ENCODE assay signal across 22 mouse cellular contexts in genomic region chr2:6312764-6313163, GRCm38 (mm10). TPM values are rescaled to one million over a fixed set of nuclear protein-coding genes. Genes with fewer than 3 reads are reported as not detected.
DNase-seq lines count a peak whose midpoint lies in the region; ATAC-seq and TF ChIP-seq lines count a peak whose summit lies in the region.
"Had no signal": no experiment of that assay in that cellular context is flagged by ENCODE, and none has a peak within 500 bp of the region (broad histone marks: within the 10 kb centered on the region; RNA-seq: fewer than 3 reads in every experiment).

No protein-coding gene starts in this region.

- WGBS in kidney, embryonic 14.5 days, result 45% methylated on average over 10 of the region's 10 CpGs
- WGBS in kidney, adult 2 months, result 43% methylated on average over 10 of the region's 10 CpGs
- 49% methylated on average over 10 of the region's 10 CpGs for WGBS in kidney, embryonic 15.5 days
- WGBS in kidney, embryonic 16.5 days, result 39% methylated on average over 10 of the region's 10 CpGs
- WGBS in kidney, postnatal 0 days, result 39% methylated on average over 10 of the region's 10 CpGs

- no peak overlapping the region; the same call in 1 of the 2 replicates for H3K4me2 ChIP-seq in kidney, embryonic 14.5 days (replicated peaks; ENCODE audit: low read depth, low read length)
- peak overlapping the region; percentile 25; the same call in 1 of the 2 replicates for H3K4me2 ChIP-seq in kidney, embryonic 15.5 days
- peak overlapping the region; percentile 24 for H3K4me2 ChIP-seq in kidney, embryonic 16.5 days (replicated peaks; ENCODE audit: low read depth, low read length)
- peak overlapping the region; percentile 14; the same call in 1 of the 2 replicates for H3K4me2 ChIP-seq in kidney, postnatal 0 days (ENCODE audit: low read length)

- TF ChIP-seq POLR2A in kidney, adult 2 months (IDR thresholded peaks at IDR 0.05; ENCODE audit: low read depth, low read length), result no peak

- DNase-seq in kidney, adult 2 months, result no peak
- DNase-seq in kidney, postnatal 25 days, result no peak
- no peak for DNase-seq in kidney, adult 11 months
- peak; percentile 27 for DNase-seq in kidney, postnatal 0 days (ENCODE audit: low spot score)
- no peak for DNase-seq in kidney, postnatal 4 days
- DNase-seq: adrenal gland, adult 2 months; adrenal gland, adult 8-10 months; adrenal gland, postnatal 10 days; adrenal gland, postnatal 14 days; adrenal gland, postnatal 25 days; adrenal gland, postnatal 36 days; B cell, adult 2 months; cerebellum, adult 11 months; cerebellum, adult 11-12 months had no signal

- 0 out of 2 replicates have a peak, but pooled peaks cover 4% of the 10 kb centered on the region for H3K4me1 ChIP-seq in kidney, embryonic 14.5 days (ENCODE audit: control insufficient read depth, insufficient read depth, low read length)
- no peaks in the 10 kb centered on the region for H3K4me1 ChIP-seq in kidney, adult 2 months (ENCODE audit: control insufficient read depth, insufficient read depth, low read length)
- peaks cover 7% of the 10 kb centered on the region; the same call in 1 of the 2 replicates for H3K4me1 ChIP-seq in kidney, embryonic 15.5 days
- peaks cover 8% of the 10 kb centered on the region for H3K4me1 ChIP-seq in kidney, embryonic 16.5 days (ENCODE audit: insufficient read depth, low read length)
- H3K4me1 ChIP-seq in kidney, postnatal 0 days (replicated peaks; ENCODE audit: insufficient read depth, low read length), result no peaks in the 10 kb centered on the region

- H3K36me3 ChIP-seq in kidney, embryonic 14.5 days (ENCODE audit: control insufficient read depth, insufficient read depth, low read length), result no peaks in the 10 kb centered on the region
- no peaks in the 10 kb centered on the region for H3K36me3 ChIP-seq in kidney, adult 2 months (ENCODE audit: control insufficient read depth, insufficient read depth, low read length)
- H3K36me3 ChIP-seq in kidney, embryonic 15.5 days, result no peaks in the 10 kb centered on the region
- H3K36me3 ChIP-seq in kidney, embryonic 16.5 days (ENCODE audit: insufficient read depth, low read length), result no peaks in the 10 kb centered on the region
- no peaks in the 10 kb centered on the region for H3K36me3 ChIP-seq in kidney, postnatal 0 days (ENCODE audit: insufficient read depth, low read length)
- H3K36me3 ChIP-seq: G1E had no signal

- H3K9me3 ChIP-seq in kidney, embryonic 14.5 days (ENCODE audit: control insufficient read depth, low read length), result no peaks in the 10 kb centered on the region
- H3K9me3 ChIP-seq in kidney, embryonic 15.5 days (replicated peaks), result no peaks in the 10 kb centered on the region
- no peaks in the 10 kb centered on the region for H3K9me3 ChIP-seq in kidney, embryonic 16.5 days (ENCODE audit: low read length)
- no peaks in the 10 kb centered on the region for H3K9me3 ChIP-seq in kidney, postnatal 0 days (replicated peaks; ENCODE audit: low read length)
- H3K9me3 ChIP-seq: G1E had no signal

- H3K27ac ChIP-seq in kidney, embryonic 14.5 days (ENCODE audit: low read depth, low read length), result peak overlapping the region; percentile 42; the same call in 1 of the 2 replicates
- H3K27ac ChIP-seq in kidney, adult 2 months (ENCODE audit: insufficient read depth, low read depth, low read length), result no peak overlapping the region
- H3K27ac ChIP-seq in kidney, embryonic 15.5 days, result peak overlapping the region; percentile 60; the same call in 1 of the 2 replicates
- 0 out of 2 replicates have a peak overlapping the region, but pooled peaks have one; percentile 5 for H3K27ac ChIP-seq in kidney, embryonic 16.5 days (ENCODE audit: low read length)
- H3K27ac ChIP-seq in kidney, postnatal 0 days, result no peak overlapping the region

- H3K4me3 ChIP-seq in kidney, embryonic 14.5 days (ENCODE audit: low read length), result no peak overlapping the region; the same call in 1 of the 2 replicates
- H3K4me3 ChIP-seq in kidney, adult 2 months (ENCODE audit: insufficient read depth, low read depth, low read length), result no peak overlapping the region
- no peak overlapping the region for H3K4me3 ChIP-seq in kidney, embryonic 15.5 days (replicated peaks)
- no peak overlapping the region for H3K4me3 ChIP-seq in kidney, embryonic 16.5 days (ENCODE audit: low read length)
- no peak overlapping the region for H3K4me3 ChIP-seq in kidney, postnatal 0 days (replicated peaks; ENCODE audit: low read depth, low read length)

- TF ChIP-seq CTCF in kidney, adult 2 months (conservative IDR thresholded peaks at IDR 0.05; ENCODE audit: insufficient read depth, insufficient read length, low read depth, low read length), result no peak
- no peak for TF ChIP-seq CTCF in kidney, postnatal 0 days (IDR thresholded peaks at IDR 0.05; ENCODE audit: low read depth)

- H3K27me3 ChIP-seq in kidney, embryonic 14.5 days (ENCODE audit: control insufficient read depth, insufficient read depth, low read length), result no peaks in the 10 kb centered on the region
- H3K27me3 ChIP-seq in kidney, adult 2 months (replicated peaks; ENCODE audit: control insufficient read depth, insufficient read depth, low read length), result no peaks in the 10 kb centered on the region
- H3K27me3 ChIP-seq in kidney, embryonic 15.5 days, result no peaks in the 10 kb centered on the region
- no peaks in the 10 kb centered on the region for H3K27me3 ChIP-seq in kidney, embryonic 16.5 days (ENCODE audit: insufficient read depth, low read length)
- H3K27me3 ChIP-seq in kidney, postnatal 0 days (ENCODE audit: insufficient read depth, low read length), result no peaks in the 10 kb centered on the region
- H3K27me3 ChIP-seq: CH12.LX, Patski had no signal

- H3K9ac ChIP-seq in kidney, embryonic 14.5 days (ENCODE audit: low read depth, low read length), result no peak overlapping the region
- H3K9ac ChIP-seq in kidney, embryonic 15.5 days, result no peak overlapping the region
- H3K9ac ChIP-seq in kidney, embryonic 16.5 days (replicated peaks; ENCODE audit: low read length), result no peak overlapping the region
- no peak overlapping the region for H3K9ac ChIP-seq in kidney, postnatal 0 days (ENCODE audit: low read depth, low read length)

- peak; percentile 91 for ATAC-seq in kidney, embryonic 14.5 days (ENCODE audit: low FRiP score, low TSS enrichment)
- ATAC-seq in kidney, embryonic 15.5 days (replicated peaks; ENCODE audit: low FRiP score), result peak; percentile 85
- ATAC-seq in kidney, embryonic 16.5 days (ENCODE audit: low FRiP score, low TSS enrichment), result peak; percentile 93
- ATAC-seq in kidney, postnatal 0 days (replicated peaks; ENCODE audit: low FRiP score, low read depth), result 0 out of 2 replicates have a peak, but pooled peaks have one; percentile 52
- ATAC-seq: activated CD4-positive, CD25-positive, alpha-beta regulatory T cell, adult 4 months; CD4-positive, CD25-positive, alpha-beta regulatory T cell, adult 4 months; Patski had no signal

RNA-seq across cellular contexts. Expression of gene Usp6nl, which starts 9.7 kb away (rescaled TPM):
- 5.6 and 15.9 TPM in 2 replicates for polyA plus RNA-seq in kidney, embryonic 14.5 days (2014; fragmentation: Nextera tagmentation; extraction: Ambion mirVana)
- 8.9 and 9.1 TPM in 2 replicates for polyA plus RNA-seq in kidney, adult 2 months (2012; rRNA removed)
- polyA plus RNA-seq in kidney, embryonic 15.5 days (2015; fragmentation: Nextera tagmentation; extraction: Ambion mirVana), result 9.4 TPM in 2 replicates
- polyA plus RNA-seq in kidney, embryonic 16.5 days (2015; fragmentation: Nextera tagmentation; extraction: Ambion mirVana), result 8.6 and 8.8 TPM in 2 replicates
- 8.8 and 9.8 TPM in 2 replicates for polyA plus RNA-seq in kidney, postnatal 0 days (2015; fragmentation: Nextera tagmentation; extraction: Ambion mirVana)

Comparison
In these comparisons a context has a peak if more than half of its experiments do, and no peak if none do; other contexts are left out.
1. H3K27ac ChIP-seq: peak in kidney, embryonic 14.5 days (single experiment), kidney, embryonic 15.5 days (single experiment) and kidney, embryonic 16.5 days (single experiment); none in kidney, adult 2 months (single experiment) and kidney, postnatal 0 days (single experiment).
2. Peak in every context shown above with its lines, with median percentiles within 50 percentile points of each other: ATAC-seq.